Mouse (Mus musculus) spleen, adult 2 months (tissue): Measurements from ENCODE around the gene Nsf.

Experiments used
- CTCF ChIP-seq: fragments of 200-500 bp; IDR thresholded peaks from 2 replicates; pipeline ENCODE4 v1.5.1; 2011; ENCODE audit warnings: mild to moderate bottlenecking, inconsistent platforms; ENCODE audit not compliant: insufficient read depth, insufficient read length, insufficient replicate concordance; ENCODE audit errors: extremely low read depth
- POLR2A ChIP-seq: fragments of 200-500 bp; IDR thresholded peaks from 2 replicates; pipeline ENCODE4 v1.6.1; 2011; ENCODE audit warnings: low read depth, low read length, inconsistent platforms

DNA sequence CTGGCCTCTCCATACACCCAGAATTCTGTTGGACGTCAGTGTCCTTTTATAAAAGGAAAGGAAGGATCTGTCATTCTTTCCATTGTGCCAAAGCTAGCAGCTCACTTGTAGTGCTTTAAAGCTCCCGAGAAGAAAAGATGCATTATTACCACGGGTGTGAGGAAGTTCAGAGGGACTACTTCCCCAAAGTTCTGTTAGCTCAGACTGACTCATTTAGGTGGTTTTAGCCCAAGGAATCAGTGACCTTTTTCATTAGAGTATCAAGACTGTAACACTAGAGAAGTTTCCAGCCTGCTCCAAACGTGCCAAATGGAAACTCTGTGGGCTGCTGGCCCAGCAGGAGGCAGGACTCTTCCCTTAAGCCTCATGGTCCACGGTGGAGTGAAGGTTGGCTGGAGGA, 30.2 kb upstream of the Nsf start:
- TF ChIP-seq CTCF = no peak
- no peak for TF ChIP-seq POLR2A
